Mouse (Mus musculus): ENCODE measurements around the gene Rnf212.

GRCm38 (mm10) chr5:108700346-108700745 lies 74.4 kb downstream of the Rnf212 start:
- TF ChIP-seq POLR2A (IDR thresholded peaks at IDR 0.05; ENCODE audit: insufficient read length, low read depth) (no peak), MAX (IDR thresholded peaks at IDR 0.05; ENCODE audit: low read depth) (no peak), E2F4 (IDR thresholded peaks at IDR 0.05; ENCODE audit: insufficient read depth) (no peak), MYOD1 (IDR thresholded peaks at IDR 0.05; ENCODE audit: control insufficient read depth in 1 of 3, insufficient read length in 2 of 3, low read depth in 2 of 3) (no peak), POLR2AphosphoS2 (IDR thresholded peaks at IDR 0.05; ENCODE audit: insufficient read length, low read depth) (no peak), USF1 (IDR thresholded peaks at IDR 0.05; ENCODE audit: low read depth) (no peak), REST (IDR thresholded peaks at IDR 0.05; ENCODE audit: insufficient read depth, insufficient read length) (no peak), MYOG (IDR thresholded peaks at IDR 0.05; ENCODE audit: control insufficient read depth in 1 of 3, insufficient read depth in 1 of 3, insufficient read length in 2 of 3, low read depth in 2 of 3) (no peak), TCF12 (IDR thresholded peaks at IDR 0.05; ENCODE audit: insufficient read depth, poor library complexity, severe bottlenecking) (no peak), CEBPB (IDR thresholded peaks at IDR 0.05; ENCODE audit: insufficient read depth, poor library complexity, severe bottlenecking) (no peak), SRF (IDR thresholded peaks at IDR 0.05; ENCODE audit: control insufficient read depth, insufficient read length, low read depth) (no peak)
